Mouse (Mus musculus) heart, adult 11 months (tissue): ENCODE data around the gene Thbd.

Source experiments
- DNase-seq: peaks from one replicate; pipeline ENCODE4 v3.0.0; 2022

Thbd gene

GRCm38 (mm10) chr2:148407870-148408760, at the start of gene Thbd:
Thbd (minus strand) TSS chr2:148408188.
- peak; percentile 99 for DNase-seq

- DNase-seq: peak; percentile 82
Observed at GRCm38 (mm10) chr2:148455341-148455740, 47.4 kb upstream of the Thbd start.

- peak; percentile 2 for DNase-seq
Observed at GRCm38 (mm10) chr2:148454014-148454542, 46.1 kb upstream of the Thbd start.

GRCm38 (mm10) chr2:148453061-148453460, 45.1 kb upstream of the Thbd start:
- peak; percentile 95 for DNase-seq

- peak; percentile 89 for DNase-seq
Observed at GRCm38 (mm10) chr2:148451498-148451897, 43.5 kb upstream of the Thbd start.

- DNase-seq: no peak
Observed at GRCm38 (mm10) chr2:148450616-148451015, 42.6 kb upstream of the Thbd start.

GRCm38 (mm10) chr2:148449659-148450058, 41.7 kb upstream of the Thbd start:
- peak; percentile 92 for DNase-seq

GRCm38 (mm10) chr2:148446446-148446845, 38.5 kb upstream of the Thbd start:
- DNase-seq: no peak

GRCm38 (mm10) chr2:148445616-148446015, 37.6 kb upstream of the Thbd start:
- DNase-seq: no peak

- peak; percentile 85 for DNase-seq
Observed at GRCm38 (mm10) chr2:148444472-148444871, 36.5 kb upstream of the Thbd start.

- peak; percentile 99 for DNase-seq
Observed at GRCm38 (mm10) chr2:148443249-148443958, 35.4 kb upstream of the Thbd start, which contains the start of gene Cd93. Cd93 (minus strand) TSS chr2:148443563.

- peak; percentile 90 for DNase-seq
Observed at GRCm38 (mm10) chr2:148442710-148443109, 34.7 kb upstream of the Thbd start.

- peak; percentile 92 for DNase-seq
Observed at GRCm38 (mm10) chr2:148442172-148442571, 34.2 kb upstream of the Thbd start.

GRCm38 (mm10) chr2:148441421-148441820, 33.4 kb upstream of the Thbd start:
- DNase-seq: peak; percentile 91

- DNase-seq: peak; percentile 74
Observed at GRCm38 (mm10) chr2:148439691-148440276, 31.8 kb upstream of the Thbd start.

GRCm38 (mm10) chr2:148436285-148436684, 28.3 kb upstream of the Thbd start:
- DNase-seq: no peak

- peak; percentile 21 for DNase-seq
Observed at GRCm38 (mm10) chr2:148432346-148432745, 24.4 kb upstream of the Thbd start.

- peak; percentile 17 for DNase-seq
Observed at GRCm38 (mm10) chr2:148430941-148431340, 23.0 kb upstream of the Thbd start.

- peak; percentile 49 for DNase-seq
Observed at GRCm38 (mm10) chr2:148429001-148429505, 21.1 kb upstream of the Thbd start.

- peak; percentile 68 for DNase-seq
Observed at GRCm38 (mm10) chr2:148428523-148428922, 20.5 kb upstream of the Thbd start.

- DNase-seq: peak; percentile 30
Observed at GRCm38 (mm10) chr2:148427553-148427952, 19.6 kb upstream of the Thbd start.

GRCm38 (mm10) chr2:148425709-148426382, 17.9 kb upstream of the Thbd start:
- DNase-seq: peak; percentile 31
